In the genomic region with DNA sequence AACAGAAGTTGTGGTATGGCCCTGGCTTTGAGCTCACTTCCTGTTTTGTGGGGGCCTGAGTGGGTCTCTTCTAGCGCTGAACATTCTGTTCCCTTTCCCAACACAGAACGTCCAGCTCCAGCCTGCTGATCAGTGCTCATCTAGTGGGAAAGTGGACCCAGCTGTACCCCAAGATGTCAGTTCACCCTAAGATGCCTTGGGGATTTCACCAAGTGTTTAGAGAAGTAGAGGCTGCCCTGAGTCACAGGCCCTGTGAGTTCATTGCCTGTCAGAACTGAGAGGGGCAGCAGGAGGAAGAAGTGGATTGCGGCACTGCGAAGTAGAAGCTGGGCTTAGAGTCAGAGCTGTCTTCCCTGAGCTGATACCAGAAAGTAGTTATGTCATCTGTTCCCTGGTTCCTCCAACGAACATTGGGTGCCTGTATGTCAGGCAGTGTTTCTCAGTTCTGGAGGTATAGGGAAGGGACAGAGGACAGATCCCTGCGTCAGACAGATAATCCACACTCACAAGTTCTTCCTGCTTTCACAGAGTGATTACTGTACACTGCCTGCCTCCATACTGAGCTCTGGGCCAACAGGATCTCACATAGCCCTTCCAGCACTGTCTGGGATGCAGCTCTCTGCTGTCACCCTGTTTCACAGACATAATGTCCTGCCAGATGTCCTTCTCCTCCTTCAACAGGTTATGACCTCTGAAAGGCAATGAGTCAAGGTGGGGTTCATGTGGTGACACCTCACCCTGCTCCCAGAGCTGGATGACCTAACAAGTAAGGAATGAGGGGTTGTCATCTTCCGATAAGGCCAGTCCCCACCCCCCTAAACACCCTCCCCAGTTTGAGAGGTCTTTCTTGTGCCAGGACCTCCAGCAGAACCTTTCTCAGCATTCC, we compare ENCODE assay signal across 12 mouse cellular contexts. TPM values are rescaled to one million over a fixed set of nuclear protein-coding genes. Genes with fewer than 3 reads are reported as not detected.
DNase-seq lines count a peak whose midpoint lies in the region; ATAC-seq and TF ChIP-seq lines count a peak whose summit lies in the region.
"Had no signal": no experiment of that assay in that cellular context is flagged by ENCODE, and none has a peak within 500 bp of the region (broad histone marks: within the 10 kb centered on the region; RNA-seq: fewer than 3 reads in every experiment).

No protein-coding gene starts in this region.

- peaks cover 3% of the 10 kb centered on the region for H3K4me1 ChIP-seq in intestine, embryonic 16.5 days (ENCODE audit: control insufficient read depth, insufficient read depth, low read length)
- H3K4me1 ChIP-seq in intestine, embryonic 15.5 days (replicated peaks): peaks cover 8% of the 10 kb centered on the region; the same call in 1 of the 2 replicates
- peaks cover 70% of the 10 kb centered on the region for H3K4me1 ChIP-seq in bone marrow macrophage, adult 2 months (ENCODE audit: control insufficient read depth, insufficient read depth, low read length)
- H3K4me1 ChIP-seq in intestine, postnatal 0 days (replicated peaks; ENCODE audit: control insufficient read depth, insufficient read depth, low read length): peaks cover 6% of the 10 kb centered on the region; the same call in 1 of the 2 replicates
- no peaks in the 10 kb centered on the region for H3K4me1 ChIP-seq in forebrain, embryonic 14.5 days (ENCODE audit: control insufficient read depth, insufficient read depth, low read length)

- no peak for TF ChIP-seq CTCF in bone marrow macrophage, adult 2 months (IDR thresholded peaks at IDR 0.05; ENCODE audit: low read depth, low read length)
- no peak for TF ChIP-seq CTCF in intestine, postnatal 0 days (IDR thresholded peaks at IDR 0.05; ENCODE audit: low read depth)

- H3K9me3 ChIP-seq in intestine, embryonic 16.5 days (ENCODE audit: control insufficient read depth, low read length): no peaks in the 10 kb centered on the region
- no peaks in the 10 kb centered on the region for H3K9me3 ChIP-seq in intestine, embryonic 15.5 days
- no peaks in the 10 kb centered on the region for H3K9me3 ChIP-seq in intestine, postnatal 0 days (ENCODE audit: control insufficient read depth)
- no peaks in the 10 kb centered on the region for H3K9me3 ChIP-seq in forebrain, embryonic 14.5 days (replicated peaks; ENCODE audit: control insufficient read depth, low read length)

- H3K36me3 ChIP-seq in intestine, embryonic 16.5 days (ENCODE audit: control insufficient read depth, insufficient read depth, low read length): no peaks in the 10 kb centered on the region
- H3K36me3 ChIP-seq in intestine, embryonic 15.5 days: no peaks in the 10 kb centered on the region
- no peaks in the 10 kb centered on the region for H3K36me3 ChIP-seq in intestine, postnatal 0 days (ENCODE audit: control insufficient read depth, insufficient read depth)
- H3K36me3 ChIP-seq in forebrain, embryonic 14.5 days (ENCODE audit: control insufficient read depth, insufficient read depth, low read length): no peaks in the 10 kb centered on the region

- H3K27ac ChIP-seq in intestine, embryonic 16.5 days (ENCODE audit: low read length): 0 out of 2 replicates have a peak overlapping the region, but pooled peaks have one; percentile 11
- no peak overlapping the region for H3K27ac ChIP-seq in intestine, embryonic 15.5 days
- peak overlapping the region; percentile 92 for H3K27ac ChIP-seq in bone marrow macrophage, adult 2 months (ENCODE audit: insufficient read depth, low read depth, low read length)
- 0 out of 2 replicates have a peak overlapping the region, but pooled peaks have one; percentile 54 for H3K27ac ChIP-seq in intestine, postnatal 0 days (ENCODE audit: low read depth, low read length)
- H3K27ac ChIP-seq in forebrain, embryonic 14.5 days (ENCODE audit: low read depth, low read length): no peak overlapping the region

- no peak overlapping the region for H3K9ac ChIP-seq in intestine, embryonic 16.5 days (ENCODE audit: low read depth, low read length)
- no peak overlapping the region for H3K9ac ChIP-seq in intestine, embryonic 15.5 days
- no peak overlapping the region for H3K9ac ChIP-seq in intestine, postnatal 0 days (ENCODE audit: low read depth, low read length)
- H3K9ac ChIP-seq in forebrain, embryonic 14.5 days (ENCODE audit: low read length): no peak overlapping the region

- H3K4me2 ChIP-seq in intestine, embryonic 16.5 days (ENCODE audit: low read depth, low read length): no peak overlapping the region
- H3K4me2 ChIP-seq in intestine, embryonic 15.5 days (replicated peaks): no peak overlapping the region
- no peak overlapping the region for H3K4me2 ChIP-seq in intestine, postnatal 0 days (replicated peaks; ENCODE audit: low read depth)
- no peak overlapping the region for H3K4me2 ChIP-seq in forebrain, embryonic 14.5 days (ENCODE audit: low read length)

- DNase-seq in forebrain, embryonic 14.5 days (ENCODE audit: low spot score): no peak
- no peak for DNase-seq in adrenal gland, adult 8-10 months
- DNase-seq: adrenal gland, postnatal 10 days; cerebellum, postnatal 25 days; kidney, adult 18-20 months had no signal

- no peak for ATAC-seq in intestine, embryonic 16.5 days
- no peak for ATAC-seq in intestine, embryonic 15.5 days
- ATAC-seq in intestine, postnatal 0 days: no peak
- peak; percentile 51 for ATAC-seq in megakaryocyte progenitor cell, adult 5-6 weeks (replicated peaks; ENCODE audit: poor library complexity)
- ATAC-seq in forebrain, embryonic 14.5 days: no peak
- no peak for ATAC-seq in megakaryocyte-erythroid progenitor cell, adult 5-6 weeks (replicated peaks; ENCODE audit: low FRiP score, low TSS enrichment, poor library complexity, severe bottlenecking)

- no peaks in the 10 kb centered on the region for H3K27me3 ChIP-seq in intestine, embryonic 16.5 days (replicated peaks; ENCODE audit: control insufficient read depth, insufficient read depth, low read length)
- no peaks in the 10 kb centered on the region for H3K27me3 ChIP-seq in intestine, embryonic 15.5 days (replicated peaks)
- no peaks in the 10 kb centered on the region for H3K27me3 ChIP-seq in intestine, postnatal 0 days (replicated peaks; ENCODE audit: control insufficient read depth, insufficient read depth, low read length)
- no peaks in the 10 kb centered on the region for H3K27me3 ChIP-seq in forebrain, embryonic 14.5 days (replicated peaks; ENCODE audit: control insufficient read depth, insufficient read depth, low read length)

- TF ChIP-seq POLR2A in bone marrow macrophage, adult 2 months (IDR thresholded peaks at IDR 0.05; ENCODE audit: borderline replicate concordance, low read depth, low read length): no peak

- WGBS in intestine, embryonic 16.5 days: 67% methylated on average over 7 of the region's 7 CpGs
- WGBS in intestine, embryonic 15.5 days: 72% methylated on average over 7 of the region's 7 CpGs
- WGBS in intestine, postnatal 0 days: 67% methylated on average over 7 of the region's 7 CpGs
- WGBS in forebrain, embryonic 14.5 days: 91% methylated on average over 7 of the region's 7 CpGs

- no peak overlapping the region for H3K4me3 ChIP-seq in intestine, embryonic 16.5 days (ENCODE audit: low read length)
- H3K4me3 ChIP-seq in intestine, embryonic 15.5 days (replicated peaks): no peak overlapping the region
- no peak overlapping the region for H3K4me3 ChIP-seq in bone marrow macrophage, adult 2 months (ENCODE audit: insufficient read depth, low read length)
- no peak overlapping the region for H3K4me3 ChIP-seq in intestine, postnatal 0 days (ENCODE audit: low read depth, low read length)
- H3K4me3 ChIP-seq in forebrain, embryonic 14.5 days (ENCODE audit: low read depth, low read length): no peak overlapping the region
- H3K4me3 ChIP-seq: myocyte had no signal

RNA-seq across cellular contexts. Expression of a gene that starts 25.8 kb away (rescaled TPM):
- 88.6 and 91.2 TPM in 2 replicates for polyA plus RNA-seq in intestine, embryonic 16.5 days (2015; fragmentation: Nextera tagmentation; extraction: Ambion mirVana)
- 97.0 and 100 TPM in 2 replicates for polyA plus RNA-seq in intestine, embryonic 15.5 days (2015; fragmentation: Nextera tagmentation; extraction: Ambion mirVana)
- polyA plus RNA-seq in bone marrow macrophage, adult 2 months (2012; ENCODE audit: insufficient read depth, insufficient read length, missing spikeins): 30.6 and 37.2 TPM in 2 replicates
- 48.6 TPM in 2 replicates for polyA plus RNA-seq in intestine, postnatal 0 days (2015; fragmentation: Nextera tagmentation; extraction: Ambion mirVana)
- total RNA-seq in megakaryocyte progenitor cell, adult 5-6 weeks (2015): 99.7 and 123 TPM in 2 replicates
- total RNA-seq in megakaryocyte progenitor cell, adult 5-6 weeks (2017): 42.2 and 48.3 TPM in 2 replicates
- polyA plus RNA-seq in forebrain, embryonic 14.5 days (2014; fragmentation: Nextera tagmentation; extraction: Ambion mirVana): 126 and 134 TPM in 2 replicates
- total RNA-seq in megakaryocyte-erythroid progenitor cell, adult 5-6 weeks (2014; fragmentation: Nextera tagmentation): 51.7 and 55.0 TPM in 2 replicates
- total RNA-seq in megakaryocyte-erythroid progenitor cell, adult 5-6 weeks (2017): 31.6 and 40.3 TPM in 2 replicates
- total RNA-seq in adrenal gland, adult 8-10 months (2022): 100 to 1,000 TPM; 142 to 218 (median 163) TPM

RNA-seq across cellular contexts. Expression of a gene that starts 26.4 kb away (rescaled TPM):
- polyA plus RNA-seq in intestine, embryonic 16.5 days (2015; fragmentation: Nextera tagmentation; extraction: Ambion mirVana): 12.2 and 14.4 TPM in 2 replicates
- polyA plus RNA-seq in intestine, embryonic 15.5 days (2015; fragmentation: Nextera tagmentation; extraction: Ambion mirVana): 14.3 and 15.1 TPM in 2 replicates
- 25.8 and 32.2 TPM in 2 replicates for polyA plus RNA-seq in bone marrow macrophage, adult 2 months (2012; ENCODE audit: insufficient read depth, insufficient read length, missing spikeins)
- polyA plus RNA-seq in intestine, postnatal 0 days (2015; fragmentation: Nextera tagmentation; extraction: Ambion mirVana): 18.9 and 19.4 TPM in 2 replicates
- total RNA-seq in megakaryocyte progenitor cell, adult 5-6 weeks (2015): 89.7 and 162 TPM in 2 replicates
- total RNA-seq in megakaryocyte progenitor cell, adult 5-6 weeks (2017): 16.1 and 29.6 TPM in 2 replicates
- 58.4 and 66.0 TPM in 2 replicates for polyA plus RNA-seq in forebrain, embryonic 14.5 days (2014; fragmentation: Nextera tagmentation; extraction: Ambion mirVana)
- total RNA-seq in megakaryocyte-erythroid progenitor cell, adult 5-6 weeks (2014; fragmentation: Nextera tagmentation): 18.4 and 29.1 TPM in 2 replicates
- 73.3 and 79.0 TPM in 2 replicates for total RNA-seq in megakaryocyte-erythroid progenitor cell, adult 5-6 weeks (2017)
- 10 to 100 TPM; 41.3 to 67.9 (median 53.3) TPM for total RNA-seq in adrenal gland, adult 8-10 months (2022)

Comparison
In these comparisons a context has a peak if more than half of its experiments do, and no peak if none do; other contexts are left out.
1. H3K27ac ChIP-seq: peak in intestine, embryonic 16.5 days (single experiment), bone marrow macrophage, adult 2 months (single experiment) and intestine, postnatal 0 days (single experiment); none in intestine, embryonic 15.5 days (single experiment) and forebrain, embryonic 14.5 days (single experiment).